Mouse (Mus musculus): ENCODE measurements around the gene Wdr54. TPM values are rescaled to one million over a fixed set of nuclear protein-coding genes. Genes with fewer than 3 reads are reported as not detected.

The Wdr54 gene
- total and polyA plus RNA-seq, 2 experiments from 2014 or later = 1.1 to 5.5 TPM

DNA sequence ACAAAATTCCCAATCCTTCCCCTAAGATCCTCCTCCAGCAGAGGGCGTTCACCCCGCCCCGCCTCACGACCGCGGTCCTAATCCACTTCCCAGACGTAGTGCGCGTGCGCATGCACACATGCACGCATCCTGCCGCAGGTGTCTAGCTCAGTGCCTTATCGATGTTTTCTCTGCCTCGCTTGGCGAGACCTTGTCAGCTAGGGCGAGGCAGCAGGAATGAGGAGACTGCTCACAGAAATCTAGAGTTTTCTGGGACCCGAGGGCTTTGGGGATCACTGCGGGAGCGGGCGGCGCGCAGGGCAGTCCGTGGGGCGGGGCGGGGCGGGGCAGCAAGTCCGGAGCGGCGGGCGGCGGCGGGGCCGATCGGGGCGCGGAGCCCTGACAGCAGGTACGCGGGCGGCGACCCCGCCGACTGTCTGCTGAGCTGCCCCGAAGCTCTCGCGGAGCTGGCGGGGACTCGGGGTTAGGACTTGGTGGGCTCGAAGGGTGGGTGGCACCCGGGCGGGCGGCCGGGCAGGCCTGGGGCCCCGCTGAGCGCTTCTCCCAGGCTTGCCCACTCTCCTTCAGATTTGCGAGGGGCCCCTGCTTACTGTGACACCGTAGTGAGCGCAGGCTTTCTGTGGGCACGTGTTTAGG, 9.5 kb upstream of the Wdr54 start, which contains the start of gene Dctn1:
Gene Dctn1, plus strand, starts transcription at position 314 of the 636 bp plus-strand sequence.
- Histone ChIP-seq H3K9me3 (replicated peaks; ENCODE audit: control insufficient read depth, low read length) (no peaks in the 10 kb centered on the region), H3K27ac (ENCODE audit: low read depth) (peak within 1 kb of the TSS; percentile 76), H3K27me3 (ENCODE audit: control insufficient read depth, insufficient read depth, low read length) (peaks cover 20% of the 10 kb centered on the region), H3K9ac (replicated peaks; ENCODE audit: low read depth, low read length) (peak within 1 kb of the TSS; percentile 91), H3K4me3 (ENCODE audit: low read depth, low read length) (peak within 1 kb of the TSS; percentile 93), H3K36me3 (replicated peaks; ENCODE audit: control insufficient read depth, insufficient read depth, low read length) (no peaks in the 10 kb centered on the region), H3K4me1 (ENCODE audit: control insufficient read depth, insufficient read depth) (peaks cover 21% of the 10 kb centered on the region), H3K4me2 (ENCODE audit: low read depth, low read length) (peak within 1 kb of the TSS; percentile 76)
- ATAC-seq (ENCODE audit: insufficient read depth, low read depth) (peak; percentile 83), DNase-seq (ENCODE audit: low spot score) (peak; percentile 94)
- TF ChIP-seq CTCF (IDR thresholded peaks at IDR 0.05; ENCODE audit: low read depth) (peak; percentile 91), EP300 (IDR thresholded peaks at IDR 0.05; ENCODE audit: low read depth) (peak; percentile 75; the same call in 1 of the 2 replicates)
- under 1% methylated on average over 57 of the region's 58 CpGs for WGBS

DNA sequence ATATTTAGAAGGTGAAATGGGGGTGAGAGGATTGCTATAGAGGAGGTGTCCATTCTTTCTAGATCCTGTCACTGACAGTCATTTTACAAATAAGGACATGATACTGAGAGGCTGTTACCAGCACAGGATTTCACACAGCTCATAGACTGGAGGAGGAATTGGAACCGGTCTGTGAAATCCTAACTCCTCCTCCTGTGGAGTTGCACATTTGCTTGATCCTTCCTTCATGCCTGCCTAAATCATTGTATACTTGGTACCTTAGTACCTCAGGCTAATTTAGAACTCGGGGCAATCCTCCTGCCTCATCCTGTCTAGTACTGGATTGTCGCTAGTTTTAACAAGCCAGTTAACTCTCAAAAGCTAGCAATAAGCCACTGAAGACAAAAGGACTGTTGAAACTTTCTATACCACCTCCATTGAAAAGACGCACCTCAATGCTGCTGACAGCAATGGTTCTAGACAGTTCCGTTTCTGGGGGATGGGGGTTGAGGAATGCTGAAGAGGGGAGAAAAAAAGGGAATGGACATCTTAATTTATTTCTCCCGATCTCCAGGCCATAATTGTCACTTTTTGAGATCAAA, 8.9 kb upstream of the Wdr54 start:
- H3K36me3 ChIP-seq (replicated peaks; ENCODE audit: control insufficient read depth, insufficient read depth, low read length) = no peaks in the 10 kb centered on the region
- H3K4me3 ChIP-seq (ENCODE audit: low read depth, low read length) = peak overlapping the region; percentile 93
- H3K9me3 ChIP-seq (replicated peaks; ENCODE audit: control insufficient read depth, low read length) = no peaks in the 10 kb centered on the region
- peaks cover 21% of the 10 kb centered on the region for H3K4me1 ChIP-seq (ENCODE audit: control insufficient read depth, insufficient read depth)
- H3K27ac ChIP-seq (ENCODE audit: low read depth) = peak overlapping the region; percentile 76
- no peak for ATAC-seq (ENCODE audit: insufficient read depth, low read depth)
- H3K9ac ChIP-seq (replicated peaks; ENCODE audit: low read depth, low read length) = peak overlapping the region; percentile 91
- peak overlapping the region; percentile 76 for H3K4me2 ChIP-seq (ENCODE audit: low read depth, low read length)
- DNase-seq (ENCODE audit: low spot score) = no peak
- WGBS = 6% methylated on average over 6 of the region's 6 CpGs
- H3K27me3 ChIP-seq (ENCODE audit: control insufficient read depth, insufficient read depth, low read length) = peaks cover 26% of the 10 kb centered on the region
- TF ChIP-seq EP300 (IDR thresholded peaks at IDR 0.05; ENCODE audit: low read depth) (no peak), CTCF (IDR thresholded peaks at IDR 0.05; ENCODE audit: low read depth) (no peak)

DNA sequence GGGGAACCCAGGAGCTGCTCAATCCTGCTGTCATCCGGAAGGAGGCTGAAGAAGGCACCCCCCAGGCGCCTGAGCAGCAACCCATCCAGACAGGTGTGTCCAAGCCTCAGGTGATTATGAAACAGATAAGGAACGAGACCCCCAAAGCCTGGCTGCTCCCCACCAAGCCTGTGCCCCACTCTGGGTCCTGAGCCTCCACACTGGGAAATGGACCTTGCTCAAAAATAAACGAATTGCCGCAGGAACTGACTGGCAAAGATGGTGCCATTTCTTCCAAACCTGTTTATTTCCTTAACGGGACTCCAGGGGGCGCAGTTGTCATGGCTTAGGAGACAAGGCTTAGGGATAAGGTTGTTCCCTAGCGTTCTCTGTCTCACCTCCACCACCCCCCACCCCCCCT, 6.5 kb upstream of the Wdr54 start:
- Histone ChIP-seq H3K4me2 (ENCODE audit: low read depth, low read length) (peak overlapping the region; percentile 69), H3K36me3 (replicated peaks; ENCODE audit: control insufficient read depth, insufficient read depth, low read length) (no peaks in the 10 kb centered on the region), H3K9me3 (replicated peaks; ENCODE audit: control insufficient read depth, low read length) (no peaks in the 10 kb centered on the region), H3K27me3 (ENCODE audit: control insufficient read depth, insufficient read depth, low read length) (peaks cover 27% of the 10 kb centered on the region), H3K4me3 (ENCODE audit: low read depth, low read length) (peak overlapping the region; percentile 43), H3K4me1 (ENCODE audit: control insufficient read depth, insufficient read depth) (peaks cover 21% of the 10 kb centered on the region), H3K9ac (replicated peaks; ENCODE audit: low read depth, low read length) (peak overlapping the region; percentile 22; the same call in 1 of the 2 replicates), H3K27ac (ENCODE audit: low read depth) (no peak overlapping the region)
- TF ChIP-seq CTCF (IDR thresholded peaks at IDR 0.05; ENCODE audit: low read depth) (peak; percentile 76), EP300 (IDR thresholded peaks at IDR 0.05; ENCODE audit: low read depth) (no peak)
- ATAC-seq (ENCODE audit: insufficient read depth, low read depth) = no peak
- peak; percentile 56 for DNase-seq (ENCODE audit: low spot score)
- WGBS = 1% methylated on average over 8 of the region's 8 CpGs

DNA sequence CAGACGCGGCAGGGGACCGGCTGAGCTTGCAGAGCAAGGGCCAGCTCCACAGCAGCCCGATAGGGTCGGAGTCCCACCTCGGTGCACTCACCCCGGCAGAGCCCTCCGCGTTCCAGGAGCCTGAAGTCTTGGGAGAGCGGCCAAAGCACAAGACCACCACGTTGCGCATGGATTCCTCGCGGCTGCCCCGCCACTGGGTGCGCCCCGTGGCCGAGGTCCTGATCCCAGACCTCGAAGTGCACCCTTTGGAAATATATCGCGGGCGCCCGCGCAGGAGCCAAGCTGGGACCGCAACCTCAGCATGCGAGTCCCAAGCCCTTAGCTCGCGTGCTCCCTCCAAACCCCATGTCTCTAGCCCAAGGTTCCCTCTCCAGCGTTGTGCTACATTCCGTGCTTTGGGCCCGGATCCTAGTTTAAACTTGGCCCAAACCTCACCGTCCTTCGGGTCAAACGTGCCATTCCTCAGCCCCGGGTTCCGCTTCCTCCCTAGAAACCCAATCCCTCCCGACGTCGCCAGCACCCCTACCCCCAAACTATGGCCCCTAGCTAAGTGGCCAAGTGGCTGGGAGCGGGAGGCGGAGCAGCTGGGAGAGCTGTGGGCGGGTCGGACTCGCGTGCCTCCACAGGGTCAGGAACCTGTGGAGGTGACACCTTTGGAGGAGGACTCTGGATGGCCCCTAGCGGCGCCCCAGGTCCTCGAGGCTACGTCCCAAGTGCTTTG, 5.9 kb upstream of the Wdr54 start:
- under 1% methylated on average over 49 of the region's 49 CpGs for WGBS
- no peak for TF ChIP-seq EP300 (IDR thresholded peaks at IDR 0.05; ENCODE audit: low read depth)
- TF ChIP-seq CTCF (IDR thresholded peaks at IDR 0.05; ENCODE audit: low read depth) = no peak
- no peaks in the 10 kb centered on the region for H3K36me3 ChIP-seq (replicated peaks; ENCODE audit: control insufficient read depth, insufficient read depth, low read length)
- H3K27me3 ChIP-seq (ENCODE audit: control insufficient read depth, insufficient read depth, low read length) = peaks cover 27% of the 10 kb centered on the region
- no peak overlapping the region for H3K27ac ChIP-seq (ENCODE audit: low read depth)
- peak overlapping the region; percentile 43 for H3K4me3 ChIP-seq (ENCODE audit: low read depth, low read length)
- H3K9me3 ChIP-seq (replicated peaks; ENCODE audit: control insufficient read depth, low read length) = no peaks in the 10 kb centered on the region
- H3K4me2 ChIP-seq (ENCODE audit: low read depth, low read length) = peak overlapping the region; percentile 69
- ATAC-seq (ENCODE audit: insufficient read depth, low read depth) (no peak), DNase-seq (ENCODE audit: low spot score) (no peak)
- H3K4me1 ChIP-seq (ENCODE audit: control insufficient read depth, insufficient read depth) = peaks cover 18% of the 10 kb centered on the region
- H3K9ac ChIP-seq (replicated peaks; ENCODE audit: low read depth, low read length) = peak overlapping the region; percentile 22

DNA sequence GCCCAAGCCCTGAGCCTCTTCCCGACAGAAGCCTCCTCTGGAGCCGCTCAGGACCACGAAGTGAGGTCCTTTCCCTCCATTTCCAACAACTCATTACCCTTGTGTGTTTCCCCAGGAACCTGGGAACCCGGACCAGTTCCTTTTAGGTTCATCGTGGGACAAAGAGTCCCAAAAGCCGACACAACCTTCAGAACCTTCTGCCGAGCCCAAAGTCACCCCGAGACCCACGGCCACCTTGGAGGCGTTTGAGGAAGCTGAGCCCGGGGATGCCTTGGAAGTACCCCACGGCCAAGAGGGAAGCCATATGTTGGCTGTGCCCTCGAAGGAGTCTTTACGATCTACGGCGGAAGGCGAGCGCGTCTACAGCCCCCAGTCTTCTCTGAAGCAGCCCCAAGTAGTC, 5.2 kb upstream of the Wdr54 start:
- H3K9me3 ChIP-seq (replicated peaks; ENCODE audit: control insufficient read depth, low read length) = no peaks in the 10 kb centered on the region
- no peaks in the 10 kb centered on the region for H3K36me3 ChIP-seq (replicated peaks; ENCODE audit: control insufficient read depth, insufficient read depth, low read length)
- ATAC-seq (ENCODE audit: insufficient read depth, low read depth) (no peak), DNase-seq (ENCODE audit: low spot score) (no peak)
- no peak overlapping the region for H3K27ac ChIP-seq (ENCODE audit: low read depth)
- H3K4me2 ChIP-seq (ENCODE audit: low read depth, low read length) = peak overlapping the region; percentile 69
- TF ChIP-seq EP300 (IDR thresholded peaks at IDR 0.05; ENCODE audit: low read depth) = no peak
- TF ChIP-seq CTCF (IDR thresholded peaks at IDR 0.05; ENCODE audit: low read depth) = no peak
- peak overlapping the region; percentile 43 for H3K4me3 ChIP-seq (ENCODE audit: low read depth, low read length)
- H3K4me1 ChIP-seq (ENCODE audit: control insufficient read depth, insufficient read depth) = peaks cover 12% of the 10 kb centered on the region
- H3K27me3 ChIP-seq (ENCODE audit: control insufficient read depth, insufficient read depth, low read length) = peaks cover 27% of the 10 kb centered on the region
- peak overlapping the region; percentile 22; the same call in 1 of the 2 replicates for H3K9ac ChIP-seq (replicated peaks; ENCODE audit: low read depth, low read length)
- WGBS = 9% methylated on average over 19 of the region's 19 CpGs

Data from heart, postnatal 0 days (tissue).